Mouse (Mus musculus) adipocyte (in vitro differentiated cells): Measurements from ENCODE around the gene Cdk19.
"Not testable (repeated sequence)": the region's sequence is repeated elsewhere in the genome, so short reads cannot be mapped to it uniquely, and the experiment has no call there.

Experiments
- DNase-seq: peaks from one replicate; pipeline ENCODE4 v3.0.0-alpha.2; 2016; ENCODE audit warnings: low spot score

Cdk19 gene

DNA sequence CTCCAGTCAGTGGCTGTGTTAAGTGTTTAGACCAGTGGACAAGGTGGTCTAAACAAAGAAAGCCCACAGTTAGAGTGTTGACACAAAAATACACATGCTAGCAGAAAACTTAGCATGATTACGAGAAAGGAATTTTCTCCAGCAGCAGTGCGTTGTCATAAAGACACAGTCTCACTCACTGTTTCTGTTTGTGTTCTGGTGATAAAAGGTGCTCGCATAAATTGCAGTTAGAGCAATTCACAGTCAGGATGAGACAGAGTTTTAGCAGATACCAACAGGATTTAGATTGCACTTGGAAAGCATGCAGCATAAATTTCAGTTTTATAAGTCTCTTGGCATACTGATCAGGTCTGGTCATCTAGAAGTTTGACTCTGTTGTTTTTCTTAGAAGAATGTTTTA lies 59.5 kb downstream of the Cdk19 start:
- DNase-seq: no peak

DNA sequence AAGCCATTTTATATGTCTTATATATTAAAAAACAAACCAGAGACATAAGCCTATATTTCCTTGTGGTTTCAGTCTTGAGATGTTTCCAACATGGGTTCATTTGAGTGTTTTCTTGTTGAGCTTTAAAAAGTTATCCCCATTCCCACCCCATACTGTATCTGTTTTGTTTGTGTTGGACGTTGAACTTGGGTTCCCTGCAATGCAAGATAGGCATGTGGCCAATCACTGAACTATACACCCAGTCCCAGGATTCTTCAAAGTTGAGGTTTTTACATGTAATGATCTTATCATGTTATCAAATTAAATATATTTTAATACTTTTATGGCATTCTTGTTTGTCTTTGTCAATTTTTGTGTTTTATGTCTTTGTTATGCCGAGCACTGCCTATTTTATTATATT lies 60.0 kb downstream of the Cdk19 start:
- DNase-seq: no peak

DNA sequence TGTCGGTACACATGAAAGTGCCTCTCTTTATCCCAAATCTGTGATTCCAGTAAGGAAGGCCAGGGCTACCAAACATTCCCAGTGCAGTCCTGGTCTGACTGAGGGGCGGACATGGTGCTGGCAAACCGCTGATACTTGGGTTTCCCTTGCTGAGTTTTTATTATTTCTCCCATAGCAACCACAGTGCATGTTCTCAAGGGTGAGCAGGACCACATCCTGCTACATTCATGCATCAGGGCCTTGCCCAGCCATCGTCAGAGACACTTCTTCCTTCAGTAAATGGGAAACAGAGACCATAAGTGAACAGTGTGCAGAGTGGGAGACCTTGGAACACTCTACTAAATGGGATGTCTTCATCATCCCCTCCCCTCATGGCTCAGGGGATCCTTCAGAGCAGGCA lies 60.9 kb downstream of the Cdk19 start:
- no peak for DNase-seq

DNA sequence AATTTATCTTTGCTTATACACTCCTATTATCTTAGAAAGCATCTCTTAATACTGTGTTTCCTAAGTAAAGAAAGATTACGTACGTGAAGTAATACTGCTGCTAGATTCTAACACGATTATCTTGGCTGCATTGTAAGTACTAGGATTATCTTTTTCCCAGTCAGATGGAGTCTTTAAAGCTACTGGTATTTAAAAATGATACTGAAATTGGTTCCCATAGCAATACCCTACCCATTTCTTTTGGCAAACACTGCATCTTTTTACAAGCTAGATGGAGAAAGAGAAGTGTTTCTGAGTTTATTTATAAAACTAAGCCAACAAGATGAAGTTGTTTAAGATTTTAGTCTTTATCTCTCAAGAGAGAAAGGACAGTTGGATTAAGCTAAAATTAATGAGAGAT lies 67.3 kb downstream of the Cdk19 start:
- DNase-seq: no peak

DNA sequence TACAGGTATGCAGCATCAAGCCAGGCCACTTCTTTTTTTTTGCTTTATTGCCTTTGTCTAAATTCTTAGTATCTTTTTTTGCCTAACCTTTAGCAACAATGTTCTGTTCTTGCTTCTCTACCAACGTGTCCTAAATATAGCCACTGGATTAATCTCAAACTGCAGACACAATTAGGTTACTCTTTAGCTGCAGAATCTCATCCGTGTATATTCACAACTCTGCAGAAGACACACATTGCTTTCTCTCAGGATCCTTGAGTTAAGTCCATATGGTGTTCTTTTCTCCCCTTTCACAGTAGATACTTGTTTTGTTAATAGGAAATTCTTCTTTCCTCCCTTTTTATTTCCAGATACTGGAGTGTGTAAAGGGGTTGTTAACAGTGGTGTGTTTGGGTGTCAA lies 70.0 kb downstream of the Cdk19 start:
- DNase-seq: no peak

DNA sequence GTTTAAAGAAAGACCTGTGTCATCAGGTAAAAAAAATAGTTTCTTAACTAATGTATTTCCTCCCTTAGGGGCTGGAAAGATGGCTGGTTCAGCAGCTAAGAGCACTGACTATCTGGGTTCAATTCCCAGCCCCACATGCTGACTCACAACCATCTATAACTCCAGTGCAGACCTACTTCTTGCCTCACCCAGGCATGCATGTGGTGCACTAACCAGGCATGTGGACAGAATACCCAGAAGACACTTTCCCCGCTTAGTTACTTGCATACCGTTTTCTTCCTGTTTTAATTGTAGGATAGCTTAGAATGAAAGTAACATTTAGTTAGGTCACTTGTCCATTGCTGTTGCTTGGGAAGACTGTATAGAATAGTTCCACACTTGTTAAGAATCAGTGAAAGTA lies 72.0 kb downstream of the Cdk19 start:
- DNase-seq: no peak

DNA sequence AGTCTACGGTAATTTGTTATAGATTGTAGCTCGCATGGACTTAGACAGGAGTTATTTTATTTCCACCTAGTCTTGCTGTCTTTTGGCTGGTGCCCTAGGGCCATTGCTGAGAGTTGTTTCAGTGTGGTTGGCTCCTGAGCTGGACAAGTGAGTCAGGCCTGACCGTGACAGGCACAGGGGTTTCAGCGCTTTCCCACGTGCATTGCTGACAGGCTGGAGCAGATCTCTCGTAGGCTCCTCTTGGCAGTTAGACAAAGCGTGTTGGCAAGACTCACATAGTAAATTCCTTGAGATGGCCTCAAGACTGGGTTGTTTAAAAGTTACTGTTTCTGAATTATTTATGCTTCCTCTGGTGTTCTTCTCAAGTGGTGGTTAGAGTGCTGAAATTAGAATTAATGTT lies 77.6 kb downstream of the Cdk19 start:
- DNase-seq: peak; percentile 94

DNA sequence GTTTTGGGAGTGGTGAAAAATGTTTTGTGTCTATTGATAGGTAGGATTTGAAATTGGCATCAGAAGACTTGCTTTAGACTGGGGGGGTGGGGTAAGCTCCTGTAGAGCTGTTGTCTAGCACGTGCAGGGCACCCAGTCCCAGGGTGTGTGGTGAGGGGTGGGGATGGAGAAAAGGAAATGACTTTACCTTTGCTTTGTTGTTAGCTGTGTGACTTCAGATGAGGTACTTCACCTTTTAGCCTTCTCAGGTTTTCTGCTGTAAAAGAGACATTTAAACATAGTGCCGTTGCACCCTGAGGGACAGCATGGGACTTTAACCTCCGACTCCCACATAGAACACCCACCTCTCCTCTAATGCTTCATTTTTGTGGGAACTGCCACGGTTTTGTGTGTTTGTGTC lies 80.5 kb downstream of the Cdk19 start:
- no peak for DNase-seq

DNA sequence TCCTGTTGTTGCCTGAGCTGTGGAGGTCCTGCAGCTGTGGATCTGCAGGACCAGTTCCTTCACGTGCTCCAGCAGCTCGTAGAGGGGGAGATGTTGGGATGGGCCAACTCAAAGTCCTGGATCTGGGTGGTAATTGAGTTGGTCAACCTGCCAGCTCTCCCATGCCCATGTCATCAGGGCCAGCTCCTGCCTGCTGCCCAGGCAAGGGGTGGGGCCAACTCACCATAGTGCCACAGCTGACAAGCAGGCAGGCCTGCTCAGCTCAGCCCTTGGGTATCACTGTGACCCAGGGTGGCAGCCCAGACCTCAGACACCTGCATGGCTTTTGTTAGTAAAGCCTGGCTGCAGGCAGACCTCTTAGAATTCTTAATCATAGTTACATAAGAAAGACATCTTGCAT lies 81.3 kb downstream of the Cdk19 start:
- DNase-seq: no peak

DNA sequence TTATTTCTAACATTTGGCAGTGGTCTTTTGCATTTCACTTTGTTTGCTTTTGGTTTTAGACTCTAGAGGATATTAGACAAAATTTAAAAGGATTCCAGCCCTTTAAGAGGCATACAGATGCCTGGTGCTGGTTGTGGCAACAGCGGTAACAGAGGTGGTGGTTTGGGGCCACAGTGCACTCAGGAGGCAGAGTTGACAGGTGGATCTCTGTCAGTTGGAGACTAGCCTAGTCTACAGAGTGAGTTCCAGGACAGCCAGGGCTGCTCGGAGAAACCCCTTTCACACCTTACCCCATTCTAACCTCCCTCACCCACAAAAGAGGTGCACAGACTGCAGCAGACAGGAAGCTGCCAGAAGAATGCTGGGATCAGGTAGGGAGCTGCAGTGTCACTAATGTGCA lies 82.4 kb downstream of the Cdk19 start:
- DNase-seq: no peak

DNA sequence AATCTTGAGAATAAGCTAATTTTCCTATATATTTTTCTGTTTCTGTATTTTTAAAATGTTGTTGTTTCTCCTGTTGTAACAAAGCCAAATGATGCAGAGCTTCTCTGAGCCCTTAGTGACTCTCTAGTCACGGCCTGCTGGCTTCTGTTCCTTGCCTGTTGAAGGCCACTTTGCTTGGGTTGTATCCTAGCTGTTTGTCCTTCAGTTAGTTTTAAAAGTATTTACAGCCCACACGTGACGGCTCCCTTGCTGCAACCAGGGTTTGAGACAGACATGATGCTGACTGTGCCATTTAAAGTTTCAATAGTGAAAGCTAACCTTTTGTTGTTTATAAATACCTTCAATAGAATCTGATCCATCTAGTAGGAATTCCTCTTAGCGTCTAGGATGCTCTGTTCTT lies 83.3 kb downstream of the Cdk19 start:
- no peak for DNase-seq

DNA sequence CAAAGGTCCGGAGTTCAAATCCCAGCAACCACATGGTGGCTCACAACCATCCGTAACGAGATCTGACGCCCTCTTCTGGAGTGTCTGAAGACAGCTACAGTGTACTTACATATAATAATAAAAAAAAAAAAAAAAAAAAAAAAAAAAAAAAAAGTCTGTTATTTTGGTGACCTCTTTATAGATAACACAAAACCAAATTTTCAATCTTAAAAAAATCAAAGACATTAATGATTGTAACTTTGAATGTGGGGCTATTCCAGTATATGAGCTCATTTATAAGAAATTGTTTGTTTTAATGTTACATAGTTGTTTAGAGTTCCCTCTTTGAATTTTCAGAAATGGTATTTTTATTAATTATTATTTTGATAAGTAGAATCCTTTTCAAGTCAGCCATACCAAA lies 85.1 kb downstream of the Cdk19 start:
- DNase-seq: not testable (repeated sequence)

DNA sequence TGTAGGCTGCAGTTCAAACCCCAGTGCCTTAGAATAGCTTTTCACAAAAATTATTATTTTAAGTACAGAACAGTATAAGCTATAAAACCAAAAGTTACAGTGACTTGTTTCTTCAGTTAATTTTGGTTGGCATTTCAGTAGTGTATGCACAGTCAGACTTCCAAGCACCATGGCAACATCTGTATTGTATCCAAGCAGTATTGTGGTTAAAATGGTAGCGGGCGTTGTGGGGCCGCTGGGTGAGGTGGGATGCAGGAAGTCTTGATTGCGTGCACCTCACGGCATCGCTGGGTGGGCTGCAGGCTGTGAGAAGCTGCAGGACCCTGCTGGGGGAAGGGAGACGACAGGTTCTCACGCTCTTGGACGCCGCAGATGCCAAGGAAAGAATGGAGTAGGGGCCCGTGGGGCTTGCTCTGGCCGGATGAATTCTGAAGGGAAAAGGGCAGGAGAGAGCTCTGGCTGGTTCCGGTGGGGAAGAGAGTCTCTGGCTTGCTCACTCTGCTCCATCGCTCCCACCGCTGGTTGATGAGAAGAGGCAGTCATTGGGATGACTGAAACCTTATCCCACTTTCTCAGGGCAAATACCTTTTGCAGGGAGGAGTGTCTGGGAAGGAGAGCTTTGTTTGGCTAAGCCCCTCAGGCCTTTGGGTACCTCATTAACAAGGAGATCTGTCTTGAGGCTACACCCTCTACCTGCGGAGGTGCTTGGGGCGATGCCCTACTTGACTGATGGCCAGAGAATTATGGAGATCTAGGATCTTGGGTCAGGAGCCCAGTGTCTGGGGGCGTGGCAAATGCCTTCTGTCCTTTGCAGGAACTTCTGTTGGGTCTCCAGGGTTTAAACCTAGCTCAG lies 86.1 kb downstream of the Cdk19 start:
- no peak for DNase-seq

DNA sequence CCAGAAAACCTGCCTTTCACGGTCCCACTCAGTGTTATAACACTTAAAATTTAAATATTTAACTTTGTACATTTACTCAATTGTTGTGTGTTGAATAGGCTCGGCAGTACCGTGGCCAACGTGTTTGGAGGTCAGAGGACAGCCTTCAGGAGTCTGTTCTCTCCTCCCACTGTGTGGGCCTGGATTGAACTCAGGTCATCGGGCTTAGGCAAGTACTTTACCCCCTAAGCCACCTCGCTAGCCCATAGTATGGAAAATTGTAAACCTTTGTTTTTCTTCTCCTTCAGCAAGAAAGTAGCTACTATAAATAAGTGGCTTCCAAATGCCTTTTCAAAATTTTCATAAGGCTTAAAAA lies 86.7 kb downstream of the Cdk19 start:
- DNase-seq: no peak

DNA sequence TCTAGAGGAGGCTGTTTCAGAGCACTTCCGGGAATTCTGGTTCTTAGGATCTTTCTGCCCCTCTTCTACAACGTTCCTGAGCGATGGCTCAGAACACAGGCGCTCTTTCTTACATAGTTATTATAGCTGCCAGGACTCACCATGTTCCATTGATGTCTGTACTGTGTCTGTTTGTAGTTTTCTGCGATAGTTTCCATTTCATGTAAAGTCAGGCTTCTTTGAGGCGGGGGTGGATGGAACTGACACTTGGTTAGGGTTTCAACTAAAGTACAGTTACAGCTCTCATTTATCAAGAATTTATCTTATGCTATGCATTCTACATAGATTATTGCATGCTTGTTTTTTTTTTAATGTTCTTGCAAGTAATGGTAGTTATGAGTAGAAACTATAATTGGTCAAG lies 89.3 kb downstream of the Cdk19 start:
- no peak for DNase-seq

DNA sequence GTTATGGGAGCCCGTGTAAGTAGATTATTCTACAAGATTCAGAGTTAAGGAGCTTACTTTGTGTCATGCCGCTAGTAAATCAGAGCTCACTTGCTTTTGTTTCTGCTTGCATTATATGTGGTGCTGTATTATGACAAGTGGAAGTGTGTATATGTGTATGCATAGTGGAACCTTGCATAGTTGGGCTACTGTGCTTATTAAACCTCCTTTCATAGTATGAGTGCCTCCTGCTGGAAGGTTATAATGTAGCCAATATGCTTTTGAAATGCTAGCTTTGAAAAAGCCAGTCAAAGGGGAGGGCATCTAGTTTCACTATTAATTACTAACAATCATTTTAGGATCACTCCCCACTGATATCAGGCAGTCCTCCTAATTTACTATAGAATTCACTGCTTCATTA lies 89.7 kb downstream of the Cdk19 start:
- peak; percentile 12 for DNase-seq

DNA sequence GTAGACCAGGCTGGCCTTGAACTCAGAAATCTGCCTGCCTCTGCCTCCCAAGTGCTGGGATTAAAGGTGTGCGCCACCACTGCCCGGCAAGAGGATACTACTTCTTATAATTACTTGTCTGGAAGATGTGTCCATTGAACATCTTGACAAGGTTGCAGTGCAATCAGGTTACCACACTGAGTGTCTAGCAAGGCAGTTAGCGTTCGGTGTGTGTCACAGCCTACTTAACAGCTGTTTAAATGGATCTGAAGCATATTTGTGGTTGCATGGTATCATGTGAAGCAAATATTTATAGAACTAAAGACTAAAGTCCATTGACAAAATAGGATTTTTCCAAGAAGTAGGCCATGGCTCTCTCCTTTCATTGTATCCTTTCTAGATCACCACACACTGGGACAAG lies 90.8 kb downstream of the Cdk19 start:
- DNase-seq: no peak

DNA sequence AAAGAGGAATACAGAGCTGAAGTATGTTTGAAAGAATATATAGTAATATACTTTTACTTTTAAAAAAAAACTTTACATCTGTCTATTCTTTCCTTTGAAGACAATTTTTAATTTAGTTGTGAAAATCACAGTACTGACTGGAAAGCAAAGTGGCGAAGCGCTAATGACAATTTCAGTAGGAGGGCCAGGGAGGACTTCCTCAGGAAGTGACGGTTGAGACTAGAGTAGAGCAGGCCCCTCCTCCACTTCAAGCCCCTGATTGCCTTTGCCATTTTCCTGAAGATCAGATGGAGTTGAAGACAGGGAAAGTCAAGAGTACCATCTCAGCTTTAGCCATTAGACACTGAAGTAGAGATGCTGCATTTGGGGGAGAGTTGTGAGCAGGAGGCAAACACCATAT lies 92.6 kb downstream of the Cdk19 start:
- DNase-seq: no peak

DNA sequence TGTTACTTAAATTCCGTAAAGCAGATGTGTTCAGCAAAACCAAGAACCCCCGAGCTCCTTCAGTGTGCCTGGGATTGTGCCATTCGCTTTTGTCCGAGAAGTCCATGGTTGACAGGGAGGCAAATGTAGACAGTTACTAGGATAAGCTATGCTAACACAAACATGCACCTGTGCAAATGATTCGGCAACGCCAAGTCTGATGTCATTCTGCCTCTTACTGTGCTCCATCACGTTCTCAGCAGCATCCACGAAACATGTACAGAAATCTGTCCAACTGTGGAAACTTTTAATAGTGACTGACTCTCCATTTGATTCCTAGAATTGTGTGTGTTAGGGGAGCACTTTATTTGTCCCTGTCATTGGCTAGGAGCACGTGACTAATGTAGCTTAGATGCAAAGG lies 93.0 kb downstream of the Cdk19 start:
- no peak for DNase-seq

DNA sequence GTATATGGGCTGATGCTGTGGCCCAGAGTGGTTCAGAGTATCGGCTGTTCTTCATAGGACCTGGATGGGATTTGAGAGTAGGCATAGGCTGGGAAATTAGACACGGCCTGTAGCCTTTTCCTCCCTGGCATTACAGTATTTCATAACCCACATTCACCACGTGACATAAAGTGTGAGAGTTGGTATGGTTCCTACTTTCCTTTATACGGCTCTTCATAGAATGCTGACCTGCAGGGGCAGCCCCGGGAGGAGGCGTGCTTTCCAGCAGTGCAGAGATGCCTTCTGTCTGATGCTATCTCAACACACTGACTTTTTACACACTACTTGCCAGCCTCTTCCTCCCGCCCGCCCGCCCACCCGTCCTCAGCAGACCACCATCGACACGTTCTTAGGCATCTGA lies 96.0 kb downstream of the Cdk19 start:
- no peak for DNase-seq

DNA sequence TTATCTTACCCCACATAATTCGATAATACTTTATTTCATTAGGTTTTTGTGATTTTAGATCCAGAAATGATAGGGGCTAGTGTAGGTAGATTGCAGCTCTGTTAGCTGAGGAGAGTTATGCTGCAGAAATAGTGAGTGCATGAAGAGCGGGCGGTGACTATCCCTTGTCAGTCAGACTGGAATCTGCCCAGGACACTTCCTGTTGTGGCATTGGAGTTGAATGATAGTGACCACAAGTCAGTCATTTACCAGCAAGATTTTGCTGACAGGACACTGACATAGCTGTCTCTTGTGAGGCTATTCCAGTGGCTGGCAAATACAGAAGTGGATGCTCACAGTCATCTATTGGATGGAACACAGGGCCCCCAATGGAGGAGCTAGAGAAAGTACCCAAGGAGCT lies 97.8 kb downstream of the Cdk19 start:
- DNase-seq: no peak

DNA sequence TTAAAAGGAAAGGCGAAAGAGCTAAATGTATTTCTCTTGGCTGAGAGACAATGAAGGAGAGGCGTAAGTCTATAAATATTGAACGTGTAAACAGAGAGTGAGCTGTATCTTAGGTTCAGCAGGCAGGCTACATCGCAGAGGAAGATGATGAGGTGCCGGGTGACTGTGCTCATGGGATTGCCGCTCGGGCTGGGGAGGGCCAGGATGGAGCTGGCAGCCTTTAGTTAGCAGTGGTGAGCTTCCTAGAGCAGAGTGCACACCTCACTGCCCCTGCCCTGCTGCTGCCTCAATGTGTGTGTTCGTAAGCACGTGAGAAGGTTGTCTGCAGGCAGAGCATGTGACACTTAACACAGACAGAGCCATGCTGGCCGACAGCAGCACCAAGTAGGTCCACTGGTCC lies 101.4 kb downstream of the Cdk19 start:
- DNase-seq: no peak

DNA sequence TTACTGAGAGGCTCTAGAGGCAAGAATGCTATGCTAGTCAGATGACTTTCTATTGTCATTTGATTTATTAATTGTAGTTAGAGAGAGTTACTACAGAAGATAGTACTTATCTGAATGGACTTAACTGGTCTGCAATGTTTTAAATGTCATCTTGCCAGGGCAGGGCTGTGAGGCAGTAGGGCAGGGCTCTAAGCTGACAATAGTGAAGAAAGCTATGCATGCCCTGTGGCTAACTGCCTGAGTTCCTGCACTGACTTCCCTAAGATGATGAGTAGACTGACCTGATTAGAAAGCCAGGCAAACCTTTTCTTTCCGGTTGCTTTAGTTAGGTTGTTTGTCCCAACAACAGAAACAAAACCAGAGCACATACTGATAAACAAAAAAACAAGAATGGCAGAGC lies 102.7 kb downstream of the Cdk19 start:
- DNase-seq: no peak

DNA sequence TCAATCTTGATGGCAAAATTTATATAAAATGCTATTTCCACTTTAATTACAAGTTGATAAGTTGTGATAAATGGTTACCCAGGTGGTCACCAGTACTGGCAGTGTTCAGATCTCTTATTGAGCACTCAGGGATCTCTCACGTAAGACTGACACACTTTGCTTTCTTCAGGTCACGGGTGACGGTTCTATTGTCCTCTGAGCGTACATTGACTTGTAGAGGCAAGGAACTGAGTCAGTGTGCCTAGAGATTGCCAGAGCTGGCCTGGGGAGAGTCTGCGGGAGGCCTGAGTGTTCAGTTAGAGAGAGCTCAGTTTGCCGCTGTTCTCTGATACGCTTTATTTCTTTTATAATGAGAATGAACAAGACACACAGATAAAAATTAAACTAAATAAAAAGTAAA lies 104.0 kb downstream of the Cdk19 start:
- no peak for DNase-seq
